Mouse (Mus musculus): Measurements from ENCODE around the gene Nfic. TPM values are rescaled to one million over a fixed set of nuclear protein-coding genes. Genes with fewer than 3 reads are reported as not detected.
A peak's percentile ranks its signal among the peaks of the same experiment; 100 is the strongest.

The Nfic gene
- polyA plus RNA-seq, 1 experiment from 2014 or later, result 21.4 TPM

GRCm38 (mm10) chr10:81421797-81422100 lies 33.7 kb downstream of the Nfic start:
- Histone ChIP-seq H3K4me2 (no peak overlapping the region), H3K9ac (ENCODE audit: low read depth, low read length) (no peak overlapping the region), H3K36me3 (ENCODE audit: control insufficient read depth, insufficient read depth, low read length) (no peaks in the 10 kb centered on the region), H3K27ac (ENCODE audit: low read depth, low read length) (no peak overlapping the region), H3K4me1 (replicated peaks; ENCODE audit: control insufficient read depth, insufficient read depth, low read length) (peaks cover 29% of the 10 kb centered on the region), H3K9me3 (ENCODE audit: control insufficient read depth, low read length) (no peaks in the 10 kb centered on the region), H3K27me3 (replicated peaks; ENCODE audit: control insufficient read depth, insufficient read depth, low read length) (peaks cover 42% of the 10 kb centered on the region), H3K4me3 (ENCODE audit: low read depth, low read length) (no peak overlapping the region)
- 70% methylated on average over 5 of the region's 5 CpGs for WGBS
- DNase-seq (ENCODE audit: low spot score) (no peak), ATAC-seq (replicated peaks; ENCODE audit: low FRiP score) (no peak)

GRCm38 (mm10) chr10:81421041-81421796 lies 34.2 kb downstream of the Nfic start:
- no peak overlapping the region; the same call in 1 of the 2 replicates for H3K27ac ChIP-seq (ENCODE audit: low read depth, low read length)
- H3K4me1 ChIP-seq (replicated peaks; ENCODE audit: control insufficient read depth, insufficient read depth, low read length), result peaks cover 29% of the 10 kb centered on the region
- no peak overlapping the region for H3K9ac ChIP-seq (ENCODE audit: low read depth, low read length)
- ATAC-seq (replicated peaks; ENCODE audit: low FRiP score) (no peak), DNase-seq (ENCODE audit: low spot score) (no peak)
- no peaks in the 10 kb centered on the region for H3K36me3 ChIP-seq (ENCODE audit: control insufficient read depth, insufficient read depth, low read length)
- H3K4me2 ChIP-seq, result no peak overlapping the region
- 71% methylated on average over 4 of the region's 4 CpGs for WGBS
- peaks cover 37% of the 10 kb centered on the region for H3K27me3 ChIP-seq (replicated peaks; ENCODE audit: control insufficient read depth, insufficient read depth, low read length)
- no peaks in the 10 kb centered on the region for H3K9me3 ChIP-seq (ENCODE audit: control insufficient read depth, low read length)
- no peak overlapping the region for H3K4me3 ChIP-seq (ENCODE audit: low read depth, low read length)

- 80% methylated on average over 40 of the region's 40 CpGs for WGBS
- no peak overlapping the region for H3K4me2 ChIP-seq
- DNase-seq (ENCODE audit: low spot score), result no peak
- H3K27ac ChIP-seq (ENCODE audit: low read depth, low read length), result no peak overlapping the region
- no peak overlapping the region for H3K9ac ChIP-seq (ENCODE audit: low read depth, low read length)
- H3K27me3 ChIP-seq (replicated peaks; ENCODE audit: control insufficient read depth, insufficient read depth, low read length), result peaks cover 27% of the 10 kb centered on the region
- no peak for ATAC-seq (replicated peaks; ENCODE audit: low FRiP score)
- H3K4me1 ChIP-seq (replicated peaks; ENCODE audit: control insufficient read depth, insufficient read depth, low read length), result peaks cover 29% of the 10 kb centered on the region
- no peaks in the 10 kb centered on the region for H3K9me3 ChIP-seq (ENCODE audit: control insufficient read depth, low read length)
- H3K4me3 ChIP-seq (ENCODE audit: low read depth, low read length), result no peak overlapping the region
- H3K36me3 ChIP-seq (ENCODE audit: control insufficient read depth, insufficient read depth, low read length), result no peaks in the 10 kb centered on the region
Observed at GRCm38 (mm10) chr10:81420191-81420767, 35.2 kb downstream of the Nfic start.

- peaks cover 37% of the 10 kb centered on the region for H3K4me1 ChIP-seq (replicated peaks; ENCODE audit: control insufficient read depth, insufficient read depth, low read length)
- no peak for DNase-seq (ENCODE audit: low spot score)
- peaks cover 18% of the 10 kb centered on the region for H3K27me3 ChIP-seq (replicated peaks; ENCODE audit: control insufficient read depth, insufficient read depth, low read length)
- no peaks in the 10 kb centered on the region for H3K9me3 ChIP-seq (ENCODE audit: control insufficient read depth, low read length)
- no peak; the same call in 1 of the 2 replicates for ATAC-seq (replicated peaks; ENCODE audit: low FRiP score)
- no peak overlapping the region for H3K27ac ChIP-seq (ENCODE audit: low read depth, low read length)
- no peaks in the 10 kb centered on the region for H3K36me3 ChIP-seq (ENCODE audit: control insufficient read depth, insufficient read depth, low read length)
- H3K9ac ChIP-seq (ENCODE audit: low read depth, low read length), result no peak overlapping the region
- H3K4me2 ChIP-seq, result no peak overlapping the region
- H3K4me3 ChIP-seq (ENCODE audit: low read depth, low read length), result no peak overlapping the region
- 83% methylated on average over 10 of the region's 10 CpGs for WGBS
Observed at GRCm38 (mm10) chr10:81419111-81419928, 36.1 kb downstream of the Nfic start.

GRCm38 (mm10) chr10:81418216-81419070 lies 37.0 kb downstream of the Nfic start:
- 43% methylated on average over 11 of the region's 11 CpGs for WGBS
- no peak overlapping the region for H3K9ac ChIP-seq (ENCODE audit: low read depth, low read length)

GRCm38 (mm10) chr10:81417227-81418215 lies 37.9 kb downstream of the Nfic start:
- no peak for DNase-seq (ENCODE audit: low spot score)
- WGBS, result 40% methylated on average over 12 of the region's 12 CpGs
- peaks cover 50% of the 10 kb centered on the region for H3K4me1 ChIP-seq (replicated peaks; ENCODE audit: control insufficient read depth, insufficient read depth, low read length)
- H3K27me3 ChIP-seq (replicated peaks; ENCODE audit: control insufficient read depth, insufficient read depth, low read length), result peaks cover 9% of the 10 kb centered on the region
- no peak for ATAC-seq (replicated peaks; ENCODE audit: low FRiP score)
- peak overlapping the region; percentile 32 for H3K27ac ChIP-seq (ENCODE audit: low read depth, low read length)
- peak overlapping the region; percentile 44 for H3K4me3 ChIP-seq (ENCODE audit: low read depth, low read length)
- no peaks in the 10 kb centered on the region for H3K9me3 ChIP-seq (ENCODE audit: control insufficient read depth, low read length)
- peak overlapping the region; percentile 82 for H3K4me2 ChIP-seq
- peak overlapping the region; percentile 57 for H3K9ac ChIP-seq (ENCODE audit: low read depth, low read length)
- no peaks in the 10 kb centered on the region for H3K36me3 ChIP-seq (ENCODE audit: control insufficient read depth, insufficient read depth, low read length)

More at GRCm38 (mm10) chr10:81418216-81419070, 37.0 kb downstream of the Nfic start:
- Histone ChIP-seq H3K27ac (ENCODE audit: low read depth, low read length) (no peak overlapping the region), H3K4me2 (no peak overlapping the region), H3K4me1 (replicated peaks; ENCODE audit: control insufficient read depth, insufficient read depth, low read length) (peaks cover 40% of the 10 kb centered on the region), H3K27me3 (replicated peaks; ENCODE audit: control insufficient read depth, insufficient read depth, low read length) (peaks cover 9% of the 10 kb centered on the region), H3K4me3 (ENCODE audit: low read depth, low read length) (no peak overlapping the region), H3K36me3 (ENCODE audit: control insufficient read depth, insufficient read depth, low read length) (no peaks in the 10 kb centered on the region), H3K9me3 (ENCODE audit: control insufficient read depth, low read length) (no peaks in the 10 kb centered on the region)
- ATAC-seq (replicated peaks; ENCODE audit: low FRiP score) (no peak), DNase-seq (ENCODE audit: low spot score) (no peak)

- H3K36me3 ChIP-seq (ENCODE audit: control insufficient read depth, insufficient read depth, low read length), result no peaks in the 10 kb centered on the region
- H3K4me3 ChIP-seq (ENCODE audit: low read depth, low read length), result peak overlapping the region; percentile 44
- DNase-seq (ENCODE audit: low spot score) (no peak), ATAC-seq (replicated peaks; ENCODE audit: low FRiP score) (peak; percentile 50)
- H3K9me3 ChIP-seq (ENCODE audit: control insufficient read depth, low read length), result no peaks in the 10 kb centered on the region
- peaks cover 57% of the 10 kb centered on the region for H3K4me1 ChIP-seq (replicated peaks; ENCODE audit: control insufficient read depth, insufficient read depth, low read length)
- H3K4me2 ChIP-seq, result peak overlapping the region; percentile 82
- 3% methylated on average over 26 of the region's 26 CpGs for WGBS
- H3K9ac ChIP-seq (ENCODE audit: low read depth, low read length), result peak overlapping the region; percentile 57
- peaks cover 5% of the 10 kb centered on the region for H3K27me3 ChIP-seq (replicated peaks; ENCODE audit: control insufficient read depth, insufficient read depth, low read length)
- H3K27ac ChIP-seq (ENCODE audit: low read depth, low read length), result 0 out of 2 replicates have a peak overlapping the region, but pooled peaks have one; percentile 32
Observed at GRCm38 (mm10) chr10:81416581-81417226, 38.7 kb downstream of the Nfic start.
